Mouse (Mus musculus): ENCODE results near the gene Fgr. TPM values are rescaled to one million over a fixed set of nuclear protein-coding genes. Genes with fewer than 3 reads are reported as not detected.

Fgr gene
- polyA plus RNA-seq, 1 experiment from 2014 or later, result 0.85 TPM

DNA sequence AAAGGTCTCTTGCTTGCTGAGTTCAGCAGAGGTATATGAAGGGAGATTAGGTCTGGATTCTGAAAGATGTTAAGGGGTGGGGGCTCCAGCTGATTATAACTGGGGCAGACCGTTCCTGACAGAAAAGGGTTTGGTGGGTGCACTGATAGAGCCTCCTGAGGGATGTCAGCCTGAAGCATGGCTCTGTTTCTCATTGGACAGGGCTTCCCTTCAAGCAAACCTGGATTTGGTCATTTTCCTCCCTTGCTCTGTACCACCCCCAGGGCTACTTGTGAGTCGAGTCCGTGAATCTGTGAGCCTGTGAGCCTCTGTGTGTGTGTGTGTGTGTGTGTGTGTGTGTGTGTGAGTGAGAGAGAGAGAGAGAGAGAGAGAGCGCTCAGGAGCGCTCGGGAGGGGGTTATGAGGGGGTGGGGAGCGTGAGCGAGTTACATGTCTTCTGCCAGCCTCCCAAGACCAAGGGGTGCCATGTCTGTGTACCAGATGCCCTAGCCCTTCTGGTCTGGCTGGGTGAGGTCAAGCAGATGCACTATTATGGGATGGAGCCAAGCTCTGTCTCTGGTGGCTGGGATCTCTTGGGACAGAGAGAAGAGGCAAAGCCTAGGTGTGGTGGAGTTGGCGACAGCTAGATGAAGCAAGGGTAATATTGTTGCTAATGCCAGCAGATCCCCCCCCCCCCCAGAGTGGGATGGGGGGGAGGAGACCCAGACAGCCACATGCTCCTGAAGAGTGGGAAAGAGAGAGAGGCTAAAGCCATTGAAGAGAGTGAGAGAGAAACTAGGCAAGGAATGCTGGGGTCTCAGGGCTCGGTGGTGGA lies 41.2 kb downstream of the Fgr start:
- Histone ChIP-seq H3K27me3 (replicated peaks; ENCODE audit: control insufficient read depth, insufficient read depth, low read length) (peaks cover 2% of the 10 kb centered on the region; the same call in 1 of the 2 replicates), H3K4me1 (ENCODE audit: control insufficient read depth, insufficient read depth, low read length) (peaks cover 66% of the 10 kb centered on the region), H3K9ac (ENCODE audit: low read depth, low read length) (0 out of 2 replicates have a peak overlapping the region, but pooled peaks have one; percentile 99), H3K4me3 (ENCODE audit: low read depth, low read length) (peak overlapping the region; percentile 97), H3K27ac (replicated peaks; ENCODE audit: low read depth, low read length) (peak overlapping the region; percentile 68), H3K9me3 (ENCODE audit: control insufficient read depth, low read length) (no peaks in the 10 kb centered on the region), H3K36me3 (ENCODE audit: control insufficient read depth, insufficient read depth, low read length) (no peaks in the 10 kb centered on the region), H3K4me2 (ENCODE audit: low read depth, low read length) (peak overlapping the region; percentile 90)
- ATAC-seq (ENCODE audit: low read depth) (no peak), DNase-seq (ENCODE audit: low spot score) (no peak)
- 25% methylated on average over 7 of the region's 10 CpGs for WGBS

DNA sequence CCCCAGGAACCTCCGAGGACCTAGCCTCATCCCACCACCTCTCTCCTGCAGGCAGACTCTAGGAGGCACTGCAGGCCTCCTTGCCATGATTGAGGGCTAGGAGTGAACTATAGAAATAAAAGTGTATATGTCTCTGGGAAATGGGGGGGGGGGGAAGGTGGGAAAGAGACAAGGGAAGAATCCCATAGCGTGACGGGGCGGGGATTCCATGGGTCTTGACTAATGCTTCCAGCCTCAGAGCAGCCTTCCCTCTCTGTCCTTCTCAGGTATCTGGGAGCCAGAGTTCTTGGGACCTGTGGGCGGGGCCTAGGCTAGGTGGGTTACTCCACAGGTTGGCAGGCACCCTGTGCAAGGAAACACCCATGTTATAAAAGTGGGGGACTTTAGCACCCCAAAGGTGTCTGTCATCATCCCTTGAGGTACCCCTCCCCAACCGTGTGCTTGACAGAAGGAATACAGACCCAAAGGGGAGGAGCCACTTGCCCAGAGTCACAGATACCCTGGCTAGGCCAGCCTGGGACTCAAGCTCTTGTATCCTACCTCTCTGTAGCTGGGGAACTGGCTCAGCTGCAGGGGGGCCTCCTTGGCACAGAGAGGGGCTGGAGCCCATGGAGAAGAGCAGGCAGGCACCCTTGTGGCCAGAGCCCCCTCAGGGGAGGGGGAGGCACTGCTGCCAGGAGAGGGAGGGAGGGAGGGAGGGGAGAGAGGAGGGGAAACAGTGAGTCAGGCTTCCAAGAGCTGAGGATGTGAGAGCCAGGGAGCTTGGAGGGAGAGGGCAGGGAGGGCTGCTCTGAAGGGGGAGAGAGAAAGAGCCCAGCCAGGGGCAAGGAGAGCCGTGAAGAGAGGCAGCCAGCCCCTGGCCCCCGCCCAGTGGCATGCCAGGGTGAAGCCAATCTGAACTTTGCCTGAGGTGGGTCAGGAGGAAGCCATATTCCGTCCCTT lies 42.1 kb downstream of the Fgr start:
- Histone ChIP-seq H3K27ac (replicated peaks; ENCODE audit: low read depth, low read length) (peak overlapping the region; percentile 68), H3K4me3 (ENCODE audit: low read depth, low read length) (0 out of 2 replicates have a peak overlapping the region, but pooled peaks have one; percentile 97), H3K9ac (ENCODE audit: low read depth, low read length) (peak overlapping the region; percentile 46), H3K36me3 (ENCODE audit: control insufficient read depth, insufficient read depth, low read length) (no peaks in the 10 kb centered on the region), H3K4me1 (ENCODE audit: control insufficient read depth, insufficient read depth, low read length) (peaks cover 71% of the 10 kb centered on the region), H3K27me3 (replicated peaks; ENCODE audit: control insufficient read depth, insufficient read depth, low read length) (no peaks in the 10 kb centered on the region), H3K4me2 (ENCODE audit: low read depth, low read length) (peak overlapping the region; percentile 90), H3K9me3 (ENCODE audit: control insufficient read depth, low read length) (no peaks in the 10 kb centered on the region)
- DNase-seq (ENCODE audit: low spot score) (peak; percentile 73), ATAC-seq (ENCODE audit: low read depth) (no peak)
- WGBS, result 33% methylated on average over 6 of the region's 9 CpGs

DNA sequence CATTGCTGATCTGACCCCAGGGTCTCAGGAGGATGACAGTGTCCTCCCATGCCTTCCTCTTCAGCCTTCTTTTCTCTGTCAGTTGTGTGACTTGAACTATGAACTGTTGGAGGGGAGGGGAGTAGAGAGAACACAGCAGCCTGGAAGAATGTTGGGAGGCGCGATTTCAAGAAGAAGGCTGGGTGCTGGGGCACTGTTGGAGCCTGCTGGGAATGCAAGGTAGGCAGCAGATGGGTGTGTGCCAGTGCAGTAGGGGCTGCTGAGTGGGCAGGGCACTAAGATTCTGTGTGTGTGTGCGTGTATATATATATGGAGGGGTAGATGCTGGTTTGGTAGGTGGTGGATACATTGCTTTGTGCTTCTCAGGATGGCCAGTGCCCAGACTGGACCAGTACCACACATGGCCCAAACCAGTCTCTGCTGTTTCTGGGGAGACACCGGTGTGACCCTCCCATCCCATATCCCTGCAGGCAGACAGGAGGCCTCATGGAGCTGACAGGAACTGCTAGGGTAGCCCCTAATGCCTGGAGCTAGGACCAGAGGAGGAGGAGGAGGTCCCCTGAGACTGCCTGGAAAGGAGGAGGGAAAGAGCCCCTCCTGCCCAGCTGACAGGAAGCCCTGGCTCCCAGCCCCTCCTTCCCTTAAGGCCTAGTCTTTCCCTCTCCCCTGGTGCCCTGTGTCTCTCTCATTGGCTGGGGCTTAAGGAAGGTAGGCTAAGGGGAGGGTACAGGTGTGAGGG lies 43.0 kb downstream of the Fgr start:
- Histone ChIP-seq H3K4me3 (ENCODE audit: low read depth, low read length) (no peak overlapping the region), H3K9me3 (ENCODE audit: control insufficient read depth, low read length) (no peaks in the 10 kb centered on the region), H3K27ac (replicated peaks; ENCODE audit: low read depth, low read length) (peak overlapping the region; percentile 68), H3K9ac (ENCODE audit: low read depth, low read length) (peak overlapping the region; percentile 46), H3K4me2 (ENCODE audit: low read depth, low read length) (peak overlapping the region; percentile 90), H3K4me1 (ENCODE audit: control insufficient read depth, insufficient read depth, low read length) (peaks cover 80% of the 10 kb centered on the region), H3K36me3 (ENCODE audit: control insufficient read depth, insufficient read depth, low read length) (no peaks in the 10 kb centered on the region), H3K27me3 (replicated peaks; ENCODE audit: control insufficient read depth, insufficient read depth, low read length) (no peaks in the 10 kb centered on the region)
- no peak for DNase-seq (ENCODE audit: low spot score)
- 33% methylated on average over 4 of the region's 4 CpGs for WGBS
- no peak for ATAC-seq (ENCODE audit: low read depth)

DNA sequence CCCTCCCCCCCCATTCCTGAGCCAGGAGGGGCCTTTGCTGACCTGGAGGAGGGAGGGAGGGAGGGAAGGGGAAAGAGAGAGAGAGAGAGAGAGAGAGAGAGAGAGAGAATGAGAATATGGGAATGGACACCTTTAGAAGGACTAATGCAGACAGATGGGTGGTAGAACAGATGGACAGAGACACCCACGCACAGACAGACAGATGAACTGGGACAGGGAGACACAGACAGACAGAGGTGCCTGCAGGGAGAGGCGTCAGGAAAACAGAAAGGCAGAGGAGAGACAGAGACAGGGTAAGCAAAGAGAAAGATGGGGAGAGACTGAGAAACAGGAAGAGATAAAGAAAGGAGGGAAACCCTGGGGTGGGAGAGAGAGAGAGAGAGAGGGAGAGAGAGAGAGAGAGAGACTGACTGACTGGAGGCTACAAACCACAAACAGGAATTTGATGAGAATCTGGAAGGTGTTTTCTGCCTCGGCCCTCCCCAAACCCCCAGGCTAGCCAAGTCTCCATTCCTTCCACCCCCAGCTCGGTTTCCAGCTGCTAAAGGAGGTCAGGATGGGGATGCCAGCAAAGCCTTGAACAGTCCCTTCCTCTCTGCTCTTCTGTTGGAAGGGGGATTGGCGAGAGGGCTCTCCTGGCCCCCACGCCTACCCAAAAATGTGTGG lies 43.8 kb downstream of the Fgr start:
- no peak overlapping the region for H3K9ac ChIP-seq (ENCODE audit: low read depth, low read length)

DNA sequence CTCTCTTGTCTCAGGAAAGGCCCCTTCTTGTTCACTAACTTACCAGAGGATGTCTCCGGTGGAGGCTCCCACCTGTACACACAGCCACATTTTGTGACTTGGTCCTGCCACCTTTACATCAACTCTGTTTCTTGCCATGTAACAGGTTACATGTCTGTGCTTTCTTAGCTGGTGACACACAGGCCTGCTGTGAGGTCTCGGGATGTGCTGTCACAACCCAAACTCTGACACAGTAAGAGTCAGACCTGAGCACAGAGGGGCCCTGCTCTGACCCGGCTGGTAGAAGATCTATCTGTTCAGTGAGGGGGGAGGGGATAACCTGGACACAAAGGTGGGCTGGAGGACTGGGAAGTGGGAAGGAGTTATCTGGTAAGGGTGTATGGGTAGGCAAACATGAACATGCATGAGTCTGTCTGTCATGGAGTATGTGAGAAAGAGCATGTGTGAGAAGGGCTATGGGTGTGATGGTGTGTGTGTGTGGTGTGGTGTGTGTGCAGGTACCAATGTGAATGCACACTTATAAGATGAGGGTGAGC lies 44.4 kb downstream of the Fgr start:
- DNase-seq (ENCODE audit: low spot score) (no peak), ATAC-seq (ENCODE audit: low read depth) (no peak)
- no peaks in the 10 kb centered on the region for H3K27me3 ChIP-seq (replicated peaks; ENCODE audit: control insufficient read depth, insufficient read depth, low read length)
- no peak overlapping the region for H3K4me3 ChIP-seq (ENCODE audit: low read depth, low read length)
- no peak overlapping the region for H3K27ac ChIP-seq (replicated peaks; ENCODE audit: low read depth, low read length)
- peaks cover 94% of the 10 kb centered on the region for H3K4me1 ChIP-seq (ENCODE audit: control insufficient read depth, insufficient read depth, low read length)
- H3K9ac ChIP-seq (ENCODE audit: low read depth, low read length), result no peak overlapping the region
- no peaks in the 10 kb centered on the region for H3K9me3 ChIP-seq (ENCODE audit: control insufficient read depth, low read length)
- no peaks in the 10 kb centered on the region for H3K36me3 ChIP-seq (ENCODE audit: control insufficient read depth, insufficient read depth, low read length)
- H3K4me2 ChIP-seq (ENCODE audit: low read depth, low read length), result 0 out of 2 replicates have a peak overlapping the region, but pooled peaks have one; percentile 90
- WGBS, result 60% methylated on average over 3 of the region's 3 CpGs

More for the DNA sequence above, 43.8 kb downstream of the Fgr start:
- Histone ChIP-seq H3K27me3 (replicated peaks; ENCODE audit: control insufficient read depth, insufficient read depth, low read length) (no peaks in the 10 kb centered on the region), H3K27ac (replicated peaks; ENCODE audit: low read depth, low read length) (no peak overlapping the region), H3K4me1 (ENCODE audit: control insufficient read depth, insufficient read depth, low read length) (peaks cover 89% of the 10 kb centered on the region), H3K4me3 (ENCODE audit: low read depth, low read length) (no peak overlapping the region), H3K36me3 (ENCODE audit: control insufficient read depth, insufficient read depth, low read length) (no peaks in the 10 kb centered on the region), H3K4me2 (ENCODE audit: low read depth, low read length) (peak overlapping the region; percentile 90; the same call in 1 of the 2 replicates), H3K9me3 (ENCODE audit: control insufficient read depth, low read length) (no peaks in the 10 kb centered on the region)
- DNase-seq (ENCODE audit: low spot score) (no peak), ATAC-seq (ENCODE audit: low read depth) (no peak)
- WGBS, result 36% methylated on average over 6 of the region's 6 CpGs

DNA sequence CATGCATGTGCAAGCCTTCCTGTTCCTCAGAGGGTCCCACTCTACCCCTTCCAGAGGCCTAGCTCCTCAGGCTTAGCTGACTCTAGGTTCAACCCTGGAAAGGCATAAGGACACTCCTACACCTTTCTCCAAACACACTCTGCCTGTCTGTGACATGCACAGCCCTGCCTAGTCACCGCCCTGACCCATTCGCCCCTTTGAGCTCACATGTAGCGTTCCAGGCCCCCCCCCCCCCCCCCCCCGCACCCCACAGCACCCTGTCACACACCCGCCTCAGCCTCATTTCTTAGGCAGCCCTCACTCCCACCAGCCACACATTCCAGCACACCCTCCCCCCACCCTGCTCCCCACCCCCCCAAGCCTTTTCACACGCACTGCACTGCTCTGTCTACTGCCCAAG lies 46.8 kb downstream of the Fgr start:
- 18% methylated on average over 5 of the region's 6 CpGs for WGBS
- peak overlapping the region; percentile 25; the same call in 1 of the 2 replicates for H3K9ac ChIP-seq (ENCODE audit: low read depth, low read length)
- H3K27me3 ChIP-seq (replicated peaks; ENCODE audit: control insufficient read depth, insufficient read depth, low read length), result no peaks in the 10 kb centered on the region
- H3K27ac ChIP-seq (replicated peaks; ENCODE audit: low read depth, low read length), result peak overlapping the region; percentile 77
- H3K36me3 ChIP-seq (ENCODE audit: control insufficient read depth, insufficient read depth, low read length), result no peaks in the 10 kb centered on the region
- peak overlapping the region; percentile 44 for H3K4me2 ChIP-seq (ENCODE audit: low read depth, low read length)
- DNase-seq (ENCODE audit: low spot score), result no peak
- no peaks in the 10 kb centered on the region for H3K9me3 ChIP-seq (ENCODE audit: control insufficient read depth, low read length)
- peaks cover 94% of the 10 kb centered on the region for H3K4me1 ChIP-seq (ENCODE audit: control insufficient read depth, insufficient read depth, low read length)
- ATAC-seq (ENCODE audit: low read depth), result no peak
- no peak overlapping the region for H3K4me3 ChIP-seq (ENCODE audit: low read depth, low read length)

DNA sequence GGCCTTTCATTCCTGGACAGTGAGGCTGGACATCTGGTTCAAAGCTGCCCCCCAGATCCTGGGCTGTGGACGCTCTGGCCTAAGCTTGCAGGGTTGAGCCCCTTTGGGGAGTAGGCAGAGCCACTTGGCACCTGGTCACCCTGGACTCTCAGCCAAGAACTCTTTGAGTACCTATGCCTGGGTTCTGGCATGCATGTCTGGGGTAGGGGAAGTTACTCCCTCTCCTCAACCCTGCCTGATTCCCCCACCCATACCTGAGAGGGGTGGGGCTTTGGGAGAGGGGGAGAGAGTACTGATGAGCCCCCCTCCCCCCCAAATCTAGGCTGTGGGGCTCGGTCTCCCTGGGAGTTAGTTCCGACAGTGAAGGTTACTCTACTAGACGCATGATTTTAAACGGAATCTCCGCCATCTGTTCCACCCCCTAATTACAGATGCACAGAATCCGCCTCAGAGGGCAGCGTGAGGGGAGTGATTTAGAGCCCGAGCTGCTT lies 47.3 kb downstream of the Fgr start:
- Histone ChIP-seq H3K4me1 (ENCODE audit: control insufficient read depth, insufficient read depth, low read length) (peaks cover 94% of the 10 kb centered on the region), H3K9ac (ENCODE audit: low read depth, low read length) (peak overlapping the region; percentile 9; the same call in 1 of the 2 replicates), H3K9me3 (ENCODE audit: control insufficient read depth, low read length) (no peaks in the 10 kb centered on the region), H3K36me3 (ENCODE audit: control insufficient read depth, insufficient read depth, low read length) (0 out of 2 replicates have a peak, but pooled peaks cover 2% of the 10 kb centered on the region), H3K27me3 (replicated peaks; ENCODE audit: control insufficient read depth, insufficient read depth, low read length) (no peaks in the 10 kb centered on the region), H3K4me3 (ENCODE audit: low read depth, low read length) (0 out of 2 replicates have a peak overlapping the region, but pooled peaks have one; percentile 4), H3K4me2 (ENCODE audit: low read depth, low read length) (peak overlapping the region; percentile 44), H3K27ac (replicated peaks; ENCODE audit: low read depth, low read length) (peak overlapping the region; percentile 77)
- DNase-seq (ENCODE audit: low spot score) (peak; percentile 82), ATAC-seq (ENCODE audit: low read depth) (no peak)
- 6% methylated on average over 9 of the region's 9 CpGs for WGBS

Data from embryonic facial prominence, embryonic 14.5 days (tissue).